Mouse (Mus musculus): ENCODE measurements around the gene Vmn1r231.

DNA sequence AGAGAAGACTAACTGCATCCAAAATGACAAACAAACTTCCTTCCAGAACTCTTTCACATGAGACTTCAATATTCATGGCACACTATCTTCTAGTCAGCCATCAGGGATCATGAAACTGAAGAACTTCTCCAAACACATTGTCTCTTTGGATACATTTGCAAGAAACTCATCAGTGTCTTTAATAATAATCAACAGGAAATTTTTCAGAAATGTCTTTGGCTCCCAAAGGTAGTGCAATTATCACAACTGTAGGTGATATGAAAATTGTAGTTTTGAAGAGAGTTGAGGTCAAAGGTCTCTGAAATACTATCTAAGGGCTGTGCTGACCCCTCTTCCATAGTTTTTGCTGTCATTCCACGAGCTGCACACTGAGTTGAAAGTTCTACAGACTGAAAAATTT, 64.7 kb downstream of the Vmn1r231 start, which contains the start of gene Vmn1r230:
- TF ChIP-seq CTCF (IDR thresholded peaks at IDR 0.05; ENCODE audit: extremely low read depth, insufficient read length, insufficient replicate concordance, low read depth, low read length) (no peak), POLR2A (IDR thresholded peaks at IDR 0.05; ENCODE audit: low read depth, low read length) (no peak)
